Mouse (Mus musculus): ENCODE results near the gene Mtor. TPM values are rescaled to one million over a fixed set of nuclear protein-coding genes. Genes with fewer than 3 reads are reported as not detected.

Gene Mtor
- polyA plus RNA-seq, 1 experiment from 2014 or later, result 16.5 TPM

DNA sequence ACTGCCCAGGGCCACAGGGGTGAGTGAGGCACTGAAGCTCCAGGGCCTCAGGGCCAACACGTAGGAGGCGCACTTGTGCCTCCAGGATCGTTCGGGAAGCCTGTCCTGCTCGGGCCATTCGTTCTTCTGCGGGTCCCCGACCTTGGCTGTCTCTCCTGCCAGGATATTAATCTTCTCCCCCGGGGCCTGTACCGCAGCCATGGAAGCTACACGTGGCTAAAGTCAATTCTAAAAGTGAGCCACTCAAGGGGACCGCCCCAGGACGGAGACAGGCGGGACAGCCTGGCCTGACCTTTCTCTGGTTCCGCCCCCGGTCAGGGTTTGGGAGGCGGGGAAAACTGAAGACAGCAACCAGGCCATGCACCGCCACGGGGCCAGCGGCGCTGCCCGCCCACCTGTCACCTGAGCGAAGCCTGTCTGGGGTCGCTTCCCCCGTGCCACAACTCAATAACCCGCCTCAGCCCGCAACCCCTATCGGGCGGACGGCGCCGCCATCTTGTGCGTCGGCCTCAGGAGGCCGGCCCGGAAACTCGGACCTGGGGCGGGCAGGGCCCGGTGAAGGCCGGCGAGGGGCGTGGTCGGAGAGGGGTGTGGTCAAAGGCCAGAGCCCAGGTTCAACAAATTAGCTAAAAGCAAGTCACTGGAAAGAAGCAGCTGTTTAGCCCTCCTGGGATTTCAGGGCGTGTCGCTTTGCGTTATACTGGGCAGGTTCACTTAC lies 4.0 kb upstream of the Mtor start, which contains the start of gene Ubiad1:
TSS of gene Ubiad1 (minus strand) at position 522 of the 718 bp plus-strand sequence.
- peak within 1 kb of the TSS; percentile 78 for H3K4me3 ChIP-seq
- H3K9me3 ChIP-seq, result no peaks in the 10 kb centered on the region
- peak within 1 kb of the TSS; percentile 87 for H3K4me2 ChIP-seq
- H3K27ac ChIP-seq, result peak within 1 kb of the TSS; percentile 68; the same call in 1 of the 2 replicates
- H3K27me3 ChIP-seq, result no peaks in the 10 kb centered on the region
- WGBS, result under 1% methylated on average over 46 of the region's 46 CpGs
- peak; percentile 39; the same call in 1 of the 2 replicates for ATAC-seq (ENCODE audit: insufficient number of reproducible peaks, insufficient read depth, low FRiP score, low TSS enrichment, low read depth)
- peaks cover 9% of the 10 kb centered on the region; the same call in 1 of the 2 replicates for H3K36me3 ChIP-seq
- H3K4me1 ChIP-seq, result peaks cover 23% of the 10 kb centered on the region
- H3K9ac ChIP-seq, result peak within 1 kb of the TSS; percentile 86

DNA sequence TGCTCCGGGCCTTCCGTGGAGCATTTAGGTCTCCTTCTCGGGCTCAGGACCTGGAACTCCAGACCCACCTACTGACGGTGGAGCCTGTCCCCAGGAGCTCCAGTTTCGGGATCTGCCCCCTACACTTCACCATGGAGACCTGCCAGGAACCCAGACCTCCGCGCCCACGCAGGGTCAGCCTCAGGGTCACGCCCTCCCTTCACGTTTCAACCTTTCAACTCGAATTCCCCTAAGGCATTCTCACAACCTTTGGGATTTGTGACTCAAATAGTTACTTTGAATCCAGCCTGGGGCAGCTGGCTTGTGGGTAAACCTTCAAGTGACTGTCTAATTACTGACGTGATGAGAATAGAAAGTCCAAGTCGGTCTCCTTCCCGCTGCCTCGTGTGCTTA lies 438 bp downstream of the Mtor start:
- peak overlapping the region; percentile 83 for H3K4me2 ChIP-seq
- H3K4me3 ChIP-seq, result peak overlapping the region; percentile 97
- H3K27ac ChIP-seq, result peak overlapping the region; percentile 55; the same call in 1 of the 2 replicates
- H3K9me3 ChIP-seq, result no peaks in the 10 kb centered on the region
- peaks cover 18% of the 10 kb centered on the region for H3K36me3 ChIP-seq
- peak overlapping the region; percentile 91 for H3K9ac ChIP-seq
- WGBS, result 0% methylated on average over 15 of the region's 15 CpGs
- peaks cover 20% of the 10 kb centered on the region for H3K4me1 ChIP-seq
- ATAC-seq (ENCODE audit: insufficient number of reproducible peaks, insufficient read depth, low FRiP score, low TSS enrichment, low read depth), result no peak
- no peaks in the 10 kb centered on the region for H3K27me3 ChIP-seq

DNA sequence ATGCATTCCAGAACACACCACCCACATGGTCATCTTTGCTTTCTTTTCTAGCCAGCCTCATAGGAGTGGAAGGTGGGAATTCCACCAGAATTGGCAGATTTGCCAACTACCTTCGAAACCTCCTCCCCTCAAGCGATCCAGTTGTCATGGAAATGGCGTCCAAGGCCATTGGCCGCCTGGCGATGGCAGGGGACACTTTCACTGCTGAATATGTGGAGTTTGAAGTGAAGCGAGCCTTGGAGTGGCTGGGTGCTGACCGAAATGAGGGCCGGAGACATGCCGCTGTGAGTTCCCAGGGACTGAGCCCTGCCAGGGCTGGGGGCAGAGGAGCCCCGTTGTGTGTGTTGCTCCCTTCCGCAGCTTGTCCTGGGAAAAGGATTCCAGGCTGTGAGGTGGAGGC lies 5.3 kb downstream of the Mtor start:
- WGBS, result 93% methylated on average over 11 of the region's 11 CpGs
- Histone ChIP-seq H3K36me3 (peaks cover 67% of the 10 kb centered on the region), H3K4me2 (no peak overlapping the region), H3K9ac (no peak overlapping the region), H3K27me3 (no peaks in the 10 kb centered on the region), H3K4me3 (no peak overlapping the region), H3K4me1 (peaks cover 7% of the 10 kb centered on the region), H3K27ac (no peak overlapping the region), H3K9me3 (no peaks in the 10 kb centered on the region)
- ATAC-seq (ENCODE audit: insufficient number of reproducible peaks, insufficient read depth, low FRiP score, low TSS enrichment, low read depth), result no peak

DNA sequence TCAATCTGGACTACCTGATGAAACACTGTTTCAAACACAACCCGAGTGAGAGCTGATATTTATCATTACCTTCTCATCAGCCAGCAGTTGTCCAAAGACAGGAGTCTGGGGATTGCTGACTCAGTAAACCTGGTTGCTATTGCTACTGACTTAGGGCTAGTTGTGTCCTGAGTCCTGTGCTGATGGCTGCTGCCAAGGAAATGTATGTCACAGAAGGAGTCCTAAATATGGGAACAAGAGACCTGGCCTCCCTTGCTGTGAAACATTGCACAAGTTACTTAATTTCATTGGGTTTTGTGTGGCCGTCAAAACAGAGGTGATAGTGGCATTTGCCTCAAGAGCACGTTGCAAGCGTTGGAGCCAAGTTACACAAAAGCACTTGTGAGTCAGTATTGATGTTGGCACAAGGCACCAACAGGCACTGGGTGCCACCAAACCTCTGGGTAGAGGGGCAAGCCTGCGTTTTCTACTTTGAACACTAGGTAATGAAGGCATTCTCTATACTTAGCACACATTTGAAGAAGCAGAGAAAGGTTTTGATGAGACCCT lies 7.1 kb downstream of the Mtor start:
- Histone ChIP-seq H3K4me3 (no peak overlapping the region), H3K9ac (no peak overlapping the region)
- WGBS, result 93% methylated on average over 5 of the region's 5 CpGs

DNA sequence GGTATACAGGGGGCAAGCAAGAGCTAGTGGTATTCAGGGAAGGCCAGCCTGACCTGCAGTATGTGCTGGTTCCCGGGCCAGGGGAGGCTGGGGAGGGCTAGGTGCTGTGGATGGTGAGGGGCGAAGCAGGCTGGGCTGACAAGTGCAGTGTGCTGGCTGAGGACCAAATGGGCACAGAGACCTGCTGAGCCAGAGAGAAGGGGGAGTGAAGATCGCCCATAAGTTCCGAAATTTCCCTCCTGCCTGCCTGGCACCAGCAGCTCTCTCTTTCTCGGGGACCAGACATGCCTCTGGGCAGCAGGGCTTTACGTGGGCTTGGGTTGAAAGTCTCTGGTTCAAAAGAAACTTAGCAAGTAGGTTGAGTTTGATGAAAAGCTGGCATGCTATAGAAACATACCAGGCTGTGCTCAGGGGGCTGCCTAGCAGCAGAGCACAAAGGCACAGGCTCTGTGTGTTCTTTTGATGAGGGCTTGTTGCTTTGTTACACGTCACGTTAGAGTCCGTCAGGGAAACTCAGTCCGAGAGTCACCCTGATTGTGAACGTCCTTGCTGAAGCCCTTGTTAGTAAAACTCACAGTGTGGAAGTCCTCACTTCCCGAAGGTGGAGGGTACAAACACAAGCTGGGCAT lies 12.4 kb downstream of the Mtor start:
- Histone ChIP-seq H3K36me3 (peaks cover 99% of the 10 kb centered on the region), H3K27me3 (no peaks in the 10 kb centered on the region), H3K9me3 (no peaks in the 10 kb centered on the region), H3K27ac (no peak overlapping the region), H3K4me2 (no peak overlapping the region), H3K9ac (no peak overlapping the region), H3K4me1 (no peaks in the 10 kb centered on the region), H3K4me3 (no peak overlapping the region)
- 90% methylated on average over 12 of the region's 12 CpGs for WGBS
- ATAC-seq (ENCODE audit: insufficient number of reproducible peaks, insufficient read depth, low FRiP score, low TSS enrichment, low read depth), result no peak

More for the DNA sequence above, 7.1 kb downstream of the Mtor start:
- H3K4me2 ChIP-seq, result no peak overlapping the region
- no peak for ATAC-seq (ENCODE audit: insufficient number of reproducible peaks, insufficient read depth, low FRiP score, low TSS enrichment, low read depth)
- no peaks in the 10 kb centered on the region for H3K9me3 ChIP-seq
- H3K27ac ChIP-seq, result no peak overlapping the region
- no peaks in the 10 kb centered on the region for H3K4me1 ChIP-seq
- H3K27me3 ChIP-seq, result no peaks in the 10 kb centered on the region
- peaks cover 85% of the 10 kb centered on the region for H3K36me3 ChIP-seq

DNA sequence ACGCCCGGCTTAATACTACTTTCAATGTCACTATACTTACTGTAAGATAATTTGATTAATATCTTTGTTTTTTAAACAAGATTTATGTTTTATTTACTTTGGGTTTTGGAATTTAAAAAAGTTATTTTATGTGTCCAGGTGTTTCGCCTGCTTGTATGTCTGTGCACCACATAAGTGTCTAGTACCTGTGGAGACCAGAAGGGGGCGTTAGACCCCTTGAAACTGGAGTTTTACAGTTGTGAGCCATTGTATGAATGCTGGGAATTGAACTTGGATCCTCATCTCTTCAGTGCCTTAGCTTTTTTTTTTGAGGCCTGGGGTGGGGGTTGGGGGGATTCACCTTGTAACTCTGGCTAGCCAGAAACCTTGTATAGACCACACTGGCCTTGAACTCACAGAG lies 13.4 kb downstream of the Mtor start:
- Histone ChIP-seq H3K27me3 (no peaks in the 10 kb centered on the region), H3K36me3 (peaks cover 99% of the 10 kb centered on the region), H3K9ac (no peak overlapping the region), H3K27ac (no peak overlapping the region), H3K4me1 (no peaks in the 10 kb centered on the region), H3K4me2 (no peak overlapping the region), H3K9me3 (no peaks in the 10 kb centered on the region), H3K4me3 (no peak overlapping the region)
- 84% methylated on average over 4 of the region's 4 CpGs for WGBS
- no peak for ATAC-seq (ENCODE audit: insufficient number of reproducible peaks, insufficient read depth, low FRiP score, low TSS enrichment, low read depth)

DNA sequence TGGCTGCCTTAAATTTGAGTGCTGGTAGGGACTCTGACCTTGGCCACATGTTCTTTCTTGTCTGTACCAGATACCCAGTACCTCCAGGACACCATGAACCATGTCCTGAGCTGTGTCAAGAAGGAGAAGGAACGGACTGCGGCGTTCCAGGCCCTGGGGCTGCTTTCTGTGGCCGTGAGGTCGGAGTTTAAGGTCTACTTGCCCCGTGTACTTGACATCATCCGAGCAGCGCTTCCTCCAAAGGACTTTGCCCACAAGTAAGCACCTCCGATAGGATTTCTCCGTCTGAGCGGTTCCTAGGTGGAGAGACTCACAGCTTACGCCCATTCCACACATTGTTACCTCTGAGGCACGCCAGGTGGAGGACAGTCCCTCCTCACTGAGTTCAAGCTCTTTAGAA lies 14.3 kb downstream of the Mtor start:
- Histone ChIP-seq H3K4me3 (no peak overlapping the region), H3K27ac (no peak overlapping the region), H3K36me3 (peaks cover 96% of the 10 kb centered on the region), H3K4me1 (no peaks in the 10 kb centered on the region), H3K9me3 (no peaks in the 10 kb centered on the region), H3K4me2 (no peak overlapping the region), H3K27me3 (no peaks in the 10 kb centered on the region), H3K9ac (no peak overlapping the region)
- no peak for ATAC-seq (ENCODE audit: insufficient number of reproducible peaks, insufficient read depth, low FRiP score, low TSS enrichment, low read depth)
- 97% methylated on average over 13 of the region's 13 CpGs for WGBS

DNA sequence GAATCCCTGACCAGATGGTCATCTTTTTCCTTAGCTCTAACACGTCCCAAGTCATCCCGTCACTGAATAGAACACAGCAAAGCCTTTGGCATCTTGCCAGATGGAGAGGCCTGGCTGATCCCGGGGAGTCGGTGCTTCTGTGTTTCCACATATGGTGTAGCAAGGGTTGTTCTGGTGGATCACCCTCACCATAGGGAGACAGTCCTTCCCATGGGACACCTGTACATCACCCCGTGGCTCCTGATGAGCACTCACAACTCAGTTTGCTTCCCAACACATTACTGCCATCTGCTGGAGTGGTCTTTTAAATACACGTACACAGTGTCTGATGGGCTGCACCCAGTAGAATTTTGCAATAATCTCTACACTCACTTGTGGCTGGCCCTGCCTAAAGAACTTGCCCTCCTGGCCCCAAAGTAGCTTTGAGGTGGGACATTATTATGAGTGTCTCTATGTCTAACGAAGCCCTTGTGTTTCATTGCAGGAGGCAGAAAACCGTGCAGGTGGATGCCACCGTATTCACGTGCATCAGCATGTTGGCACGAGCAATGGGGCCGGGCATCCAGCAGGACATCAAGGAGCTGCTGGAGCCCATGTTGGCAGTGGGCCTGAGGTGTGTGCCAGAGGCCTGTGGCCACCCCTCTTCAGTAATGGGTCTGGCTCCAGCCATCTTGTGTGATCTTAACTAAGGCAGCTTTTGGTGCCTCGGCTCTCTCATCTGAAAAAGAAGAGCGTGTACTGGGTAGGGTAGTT lies 15.0 kb downstream of the Mtor start:
- Histone ChIP-seq H3K27ac (no peak overlapping the region), H3K9ac (no peak overlapping the region), H3K4me3 (no peak overlapping the region), H3K27me3 (no peaks in the 10 kb centered on the region), H3K9me3 (no peaks in the 10 kb centered on the region), H3K4me2 (no peak overlapping the region), H3K36me3 (peaks cover 96% of the 10 kb centered on the region), H3K4me1 (no peaks in the 10 kb centered on the region)
- no peak for ATAC-seq (ENCODE audit: insufficient number of reproducible peaks, insufficient read depth, low FRiP score, low TSS enrichment, low read depth)
- 83% methylated on average over 14 of the region's 14 CpGs for WGBS

DNA sequence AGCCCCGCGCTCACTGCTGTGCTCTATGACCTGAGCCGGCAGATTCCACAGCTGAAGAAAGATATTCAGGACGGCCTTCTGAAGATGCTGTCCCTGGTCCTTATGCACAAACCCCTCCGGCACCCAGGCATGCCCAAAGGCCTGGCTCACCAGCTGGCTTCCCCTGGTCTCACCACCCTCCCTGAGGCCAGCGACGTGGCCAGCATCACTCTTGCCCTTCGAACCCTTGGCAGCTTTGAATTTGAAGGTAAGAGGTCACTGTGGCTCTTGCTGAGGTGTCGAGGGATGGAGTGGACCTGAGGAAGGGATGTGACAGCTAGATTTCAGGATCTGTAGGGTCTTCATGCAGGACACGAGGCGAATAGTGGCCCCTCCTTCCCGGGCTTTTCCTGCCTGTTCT lies 15.9 kb downstream of the Mtor start:
- no peak overlapping the region for H3K27ac ChIP-seq
- H3K4me1 ChIP-seq, result no peaks in the 10 kb centered on the region
- no peak overlapping the region for H3K4me3 ChIP-seq
- H3K9me3 ChIP-seq, result no peaks in the 10 kb centered on the region
- H3K4me2 ChIP-seq, result no peak overlapping the region
- no peaks in the 10 kb centered on the region for H3K27me3 ChIP-seq
- peaks cover 96% of the 10 kb centered on the region for H3K36me3 ChIP-seq
- no peak for ATAC-seq (ENCODE audit: insufficient number of reproducible peaks, insufficient read depth, low FRiP score, low TSS enrichment, low read depth)
- H3K9ac ChIP-seq, result no peak overlapping the region
- WGBS, result 93% methylated on average over 12 of the region's 12 CpGs

DNA sequence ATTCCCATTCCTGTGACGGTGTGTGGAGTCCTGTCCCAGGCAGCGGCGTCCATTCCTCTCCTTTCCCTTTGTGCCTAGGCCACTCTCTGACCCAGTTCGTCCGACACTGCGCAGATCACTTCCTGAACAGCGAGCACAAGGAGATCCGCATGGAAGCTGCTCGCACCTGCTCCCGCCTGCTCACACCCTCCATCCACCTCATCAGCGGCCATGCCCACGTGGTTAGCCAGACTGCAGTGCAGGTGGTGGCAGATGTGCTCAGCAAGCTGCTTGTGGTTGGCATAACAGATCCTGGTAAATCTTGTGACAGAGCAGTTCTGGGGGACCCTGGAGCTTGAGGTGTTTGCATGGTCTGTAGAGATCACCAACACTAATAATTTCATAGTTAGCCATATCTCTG lies 16.5 kb downstream of the Mtor start:
- ATAC-seq (ENCODE audit: insufficient number of reproducible peaks, insufficient read depth, low FRiP score, low TSS enrichment, low read depth), result no peak
- H3K27me3 ChIP-seq, result no peaks in the 10 kb centered on the region
- H3K4me2 ChIP-seq, result no peak overlapping the region
- H3K9ac ChIP-seq, result no peak overlapping the region
- H3K4me3 ChIP-seq, result no peak overlapping the region
- H3K9me3 ChIP-seq, result no peaks in the 10 kb centered on the region
- H3K4me1 ChIP-seq, result no peaks in the 10 kb centered on the region
- WGBS, result 95% methylated on average over 12 of the region's 12 CpGs
- no peak overlapping the region for H3K27ac ChIP-seq
- H3K36me3 ChIP-seq, result peaks cover 96% of the 10 kb centered on the region

DNA sequence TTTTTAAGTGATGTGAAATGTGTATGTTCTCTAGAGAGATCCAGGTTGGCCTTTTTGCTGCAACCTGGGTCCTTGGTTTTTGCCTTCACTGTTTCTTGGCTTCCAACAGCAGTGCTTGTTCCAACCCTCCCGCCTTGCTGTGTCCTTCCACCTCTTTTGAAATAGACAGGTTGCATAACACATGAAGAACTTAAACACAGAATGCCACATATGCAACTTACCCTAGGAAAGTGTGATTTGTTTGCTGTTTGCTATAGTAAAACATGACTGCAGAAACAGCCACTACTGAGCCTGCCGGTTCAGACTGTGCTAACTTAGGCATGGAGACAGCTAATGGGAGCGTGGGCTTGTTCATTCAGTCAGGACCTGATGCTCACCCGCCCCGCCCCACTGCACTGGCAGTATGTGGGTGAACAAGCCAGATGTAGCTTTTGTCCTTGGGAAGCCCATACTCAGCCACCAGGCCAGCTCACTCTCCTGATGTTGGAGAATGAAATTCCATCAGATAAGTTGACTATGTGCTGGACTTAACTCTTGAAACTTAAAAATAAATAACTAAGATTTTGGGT lies 18.2 kb downstream of the Mtor start:
- Histone ChIP-seq H3K9me3 (no peaks in the 10 kb centered on the region), H3K9ac (no peak overlapping the region), H3K4me1 (peaks cover 5% of the 10 kb centered on the region; the same call in 1 of the 2 replicates), H3K4me3 (no peak overlapping the region), H3K27me3 (no peaks in the 10 kb centered on the region), H3K36me3 (peaks cover 96% of the 10 kb centered on the region), H3K27ac (no peak overlapping the region), H3K4me2 (no peak overlapping the region)
- ATAC-seq (ENCODE audit: insufficient number of reproducible peaks, insufficient read depth, low FRiP score, low TSS enrichment, low read depth), result no peak
- WGBS, result 95% methylated on average over 5 of the region's 5 CpGs
